ENCODE assay signal across 23 mouse cellular contexts in the genomic region with DNA sequence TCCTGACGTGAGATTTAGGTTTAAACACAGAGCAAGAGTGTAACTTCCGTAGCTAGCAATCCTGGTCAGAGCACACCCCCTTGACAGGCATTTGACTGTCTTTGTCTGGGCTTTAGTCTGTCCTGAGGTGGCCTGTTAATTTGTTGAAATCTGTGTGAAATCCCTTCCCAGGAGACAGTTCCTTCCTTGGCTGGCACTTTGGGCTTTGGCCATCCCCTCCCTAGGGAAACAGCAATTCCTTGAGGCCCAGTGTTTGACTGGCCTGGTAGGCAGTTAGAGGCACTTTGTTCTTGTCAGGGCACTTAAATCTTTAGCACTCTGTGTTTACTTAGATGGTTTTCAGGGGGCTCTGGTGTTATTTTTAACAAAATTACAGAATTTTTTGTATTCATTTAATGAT.
DNase-seq lines count a peak whose midpoint lies in the region; ATAC-seq lines count a peak whose summit lies in the region.
"Had no signal": no experiment of that assay in that cellular context is flagged by ENCODE, and none has a peak within 500 bp of the region (broad histone marks: within the 10 kb centered on the region; RNA-seq: fewer than 3 reads in every experiment).

No protein-coding gene starts in this region.

- peak; percentile 16 for DNase-seq in adrenal gland, adult 2 months
- no peak for DNase-seq in adrenal gland, adult 8-10 months
- DNase-seq in neural tube, embryonic 10.5 days (ENCODE audit: extremely low spot score, low spot score) = no peak
- no peak for DNase-seq in left cerebral cortex, postnatal 4 days
- no peak for DNase-seq in gastrocnemius, adult 8-10 months (ENCODE audit: low spot score in 2 of 2)
- DNase-seq: B cell, adult 2 months; cerebellum, adult 11-12 months; cerebellum, adult 9-10 months; cerebellum, postnatal 25 days; gastrocnemius, postnatal 14 days; heart, adult 2 months; heart, postnatal 14 days had no signal

- H3K4me1 ChIP-seq in heart, embryonic 13.5 days = peaks cover 17% of the 10 kb centered on the region
- H3K4me1 ChIP-seq in heart, embryonic 12.5 days (replicated peaks) = peaks cover 13% of the 10 kb centered on the region
- H3K4me1 ChIP-seq in neural tube, embryonic 13.5 days (replicated peaks) = peaks cover 16% of the 10 kb centered on the region

- 0 out of 2 replicates have a peak overlapping the region, but pooled peaks have one; percentile 7 for H3K27ac ChIP-seq in heart, embryonic 13.5 days (replicated peaks)
- H3K27ac ChIP-seq in heart, embryonic 12.5 days (ENCODE audit: poor library complexity, severe bottlenecking) = no peak overlapping the region
- peak overlapping the region; percentile 42; the same call in 1 of the 2 replicates for H3K27ac ChIP-seq in neural tube, embryonic 13.5 days (replicated peaks)
- H3K27ac ChIP-seq: embryonic facial prominence, embryonic 12.5 days; forebrain, embryonic 15.5 days; heart, adult 2 months; heart, embryonic 15.5 days; hindbrain, embryonic 14.5 days had no signal

- peaks cover 25% of the 10 kb centered on the region for H3K36me3 ChIP-seq in heart, embryonic 13.5 days
- H3K36me3 ChIP-seq in heart, embryonic 12.5 days = peaks cover 17% of the 10 kb centered on the region
- H3K36me3 ChIP-seq in neural tube, embryonic 13.5 days = peaks cover 10% of the 10 kb centered on the region

- peaks cover under 1% of the 10 kb centered on the region; the same call in 1 of the 2 replicates for H3K9me3 ChIP-seq in heart, embryonic 13.5 days
- 0 out of 2 replicates have a peak, but pooled peaks cover under 1% of the 10 kb centered on the region for H3K9me3 ChIP-seq in heart, embryonic 12.5 days (replicated peaks)
- H3K9me3 ChIP-seq in neural tube, embryonic 13.5 days = no peaks in the 10 kb centered on the region
- H3K9me3 ChIP-seq: embryonic facial prominence, embryonic 12.5 days; forebrain, embryonic 15.5 days; heart, embryonic 15.5 days had no signal

- no peak overlapping the region for H3K4me2 ChIP-seq in heart, embryonic 13.5 days
- no peak overlapping the region for H3K4me2 ChIP-seq in heart, embryonic 12.5 days
- H3K4me2 ChIP-seq in neural tube, embryonic 13.5 days = no peak overlapping the region
- H3K4me2 ChIP-seq: embryonic facial prominence, embryonic 12.5 days; forebrain, embryonic 15.5 days; heart, embryonic 15.5 days; hindbrain, embryonic 14.5 days had no signal

- ATAC-seq in heart, embryonic 13.5 days (ENCODE audit: extremely low read depth, insufficient number of reproducible peaks, low FRiP score, low TSS enrichment) = no peak
- ATAC-seq in heart, embryonic 12.5 days (ENCODE audit: insufficient number of reproducible peaks, low FRiP score) = no peak
- ATAC-seq in neural tube, embryonic 13.5 days (ENCODE audit: low read depth) = no peak
- ATAC-seq: activated CD4-positive, CD25-positive, alpha-beta regulatory T cell, adult 4 months; CD4-positive, CD25-positive, alpha-beta regulatory T cell, adult 4 months; forebrain, embryonic 15.5 days; intestine, embryonic 16.5 days; Patski had no signal

- intact Hi-C loops in left cerebral cortex, postnatal 4 days (cut with DNase I) = no loop called here

- H3K4me3 ChIP-seq in heart, embryonic 13.5 days = no peak overlapping the region
- no peak overlapping the region for H3K4me3 ChIP-seq in heart, embryonic 12.5 days
- H3K4me3 ChIP-seq in neural tube, embryonic 13.5 days = no peak overlapping the region
- H3K4me3 ChIP-seq: embryonic facial prominence, embryonic 12.5 days; forebrain, embryonic 15.5 days; heart, adult 2 months; heart, embryonic 15.5 days had no signal

- H3K27me3 ChIP-seq in heart, embryonic 13.5 days (replicated peaks) = no peaks in the 10 kb centered on the region
- H3K27me3 ChIP-seq in heart, embryonic 12.5 days (replicated peaks) = no peaks in the 10 kb centered on the region
- no peaks in the 10 kb centered on the region for H3K27me3 ChIP-seq in neural tube, embryonic 13.5 days
- H3K27me3 ChIP-seq: embryonic facial prominence, embryonic 12.5 days; forebrain, embryonic 15.5 days; heart, embryonic 15.5 days; Patski had no signal

- 74% methylated on average over 2 of the region's 2 CpGs for WGBS in heart, embryonic 13.5 days
- 60% methylated on average over 2 of the region's 2 CpGs for WGBS in heart, embryonic 12.5 days
- 71% methylated on average over 2 of the region's 2 CpGs for WGBS in neural tube, embryonic 13.5 days

- no peak overlapping the region for H3K9ac ChIP-seq in heart, embryonic 13.5 days
- no peak overlapping the region for H3K9ac ChIP-seq in heart, embryonic 12.5 days
- H3K9ac ChIP-seq in neural tube, embryonic 13.5 days = no peak overlapping the region
- H3K9ac ChIP-seq: embryonic facial prominence, embryonic 12.5 days; forebrain, embryonic 15.5 days; heart, embryonic 15.5 days; hindbrain, embryonic 14.5 days had no signal
